Mouse (Mus musculus): ENCODE measurements around the gene Camsap3. TPM values are rescaled to one million over a fixed set of nuclear protein-coding genes. Genes with fewer than 3 reads are reported as not detected.

Gene Camsap3
- polyA plus RNA-seq (2011; ENCODE audit: insufficient read depth, insufficient read length, low replicate concordance, missing spikeins): 1.1 and 4.1 TPM in 2 replicates

- peak within 1 kb of the TSS; percentile 21; the same call in 1 of the 2 replicates for H3K27ac ChIP-seq (ENCODE audit: control insufficient read depth, insufficient read depth, low read depth, low read length, poor library complexity)
- peak within 1 kb of the TSS; percentile 21 for H3K4me3 ChIP-seq (replicated peaks; ENCODE audit: control insufficient read depth, low read depth, low read length)
- no peak for TF ChIP-seq CTCF (IDR thresholded peaks at IDR 0.05; ENCODE audit: control insufficient read depth, insufficient read depth, low read length)
- no peak for TF ChIP-seq POLR2A (IDR thresholded peaks at IDR 0.05; ENCODE audit: borderline replicate concordance, control insufficient read depth, low read depth, low read length)
- no peaks in the 10 kb centered on the region; the same call in 1 of the 2 replicates for H3K4me1 ChIP-seq (ENCODE audit: control insufficient read depth, insufficient read depth, low read length)
- 2% methylated on average over 7 of the region's 7 CpGs for WGBS
Observed at GRCm38 (mm10) chr8:3586993-3587390, at the start of gene Camsap3. TSS of gene Camsap3 (plus strand) at chr8:3587293.

- Histone ChIP-seq H3K4me3 (replicated peaks; ENCODE audit: control insufficient read depth, low read depth, low read length) (no peak overlapping the region), H3K27ac (ENCODE audit: control insufficient read depth, insufficient read depth, low read depth, low read length, poor library complexity) (no peak overlapping the region), H3K4me1 (ENCODE audit: control insufficient read depth, insufficient read depth, low read length) (no peaks in the 10 kb centered on the region)
- WGBS: 96% methylated on average over 26 of the region's 26 CpGs
- TF ChIP-seq POLR2A (IDR thresholded peaks at IDR 0.05; ENCODE audit: borderline replicate concordance, control insufficient read depth, low read depth, low read length) (no peak), CTCF (IDR thresholded peaks at IDR 0.05; ENCODE audit: control insufficient read depth, insufficient read depth, low read length) (no peak)
Observed at GRCm38 (mm10) chr8:3537666-3538065, 49.4 kb upstream of the Camsap3 start.

GRCm38 (mm10) chr8:3539146-3539545, 47.9 kb upstream of the Camsap3 start:
- Histone ChIP-seq H3K4me3 (replicated peaks; ENCODE audit: control insufficient read depth, low read depth, low read length) (no peak overlapping the region), H3K4me1 (ENCODE audit: control insufficient read depth, insufficient read depth, low read length) (no peaks in the 10 kb centered on the region), H3K27ac (ENCODE audit: control insufficient read depth, insufficient read depth, low read depth, low read length, poor library complexity) (no peak overlapping the region)
- no peak for TF ChIP-seq POLR2A (IDR thresholded peaks at IDR 0.05; ENCODE audit: borderline replicate concordance, control insufficient read depth, low read depth, low read length)
- no peak for TF ChIP-seq CTCF (IDR thresholded peaks at IDR 0.05; ENCODE audit: control insufficient read depth, insufficient read depth, low read length)
- 85% methylated on average over 7 of the region's 7 CpGs for WGBS

GRCm38 (mm10) chr8:3540076-3540475, 47.0 kb upstream of the Camsap3 start:
- 90% methylated on average over 4 of the region's 4 CpGs for WGBS
- H3K4me1 ChIP-seq (ENCODE audit: control insufficient read depth, insufficient read depth, low read length): no peaks in the 10 kb centered on the region
- H3K27ac ChIP-seq (ENCODE audit: control insufficient read depth, insufficient read depth, low read depth, low read length, poor library complexity): no peak overlapping the region
- no peak overlapping the region for H3K4me3 ChIP-seq (replicated peaks; ENCODE audit: control insufficient read depth, low read depth, low read length)
- no peak for TF ChIP-seq POLR2A (IDR thresholded peaks at IDR 0.05; ENCODE audit: borderline replicate concordance, control insufficient read depth, low read depth, low read length)
- TF ChIP-seq CTCF (IDR thresholded peaks at IDR 0.05; ENCODE audit: control insufficient read depth, insufficient read depth, low read length): no peak

GRCm38 (mm10) chr8:3546511-3546910, 40.6 kb upstream of the Camsap3 start:
- no peaks in the 10 kb centered on the region for H3K4me1 ChIP-seq (ENCODE audit: control insufficient read depth, insufficient read depth, low read length)
- H3K27ac ChIP-seq (ENCODE audit: control insufficient read depth, insufficient read depth, low read depth, low read length, poor library complexity): no peak overlapping the region
- 90% methylated on average over 2 of the region's 2 CpGs for WGBS
- no peak overlapping the region for H3K4me3 ChIP-seq (replicated peaks; ENCODE audit: control insufficient read depth, low read depth, low read length)
- no peak for TF ChIP-seq CTCF (IDR thresholded peaks at IDR 0.05; ENCODE audit: control insufficient read depth, insufficient read depth, low read length)
- TF ChIP-seq POLR2A (IDR thresholded peaks at IDR 0.05; ENCODE audit: borderline replicate concordance, control insufficient read depth, low read depth, low read length): no peak

GRCm38 (mm10) chr8:3552240-3552639, 34.9 kb upstream of the Camsap3 start:
- WGBS: 98% methylated on average over 1 of the region's 1 CpGs
- H3K27ac ChIP-seq (ENCODE audit: control insufficient read depth, insufficient read depth, low read depth, low read length, poor library complexity): no peak overlapping the region
- H3K4me3 ChIP-seq (replicated peaks; ENCODE audit: control insufficient read depth, low read depth, low read length): no peak overlapping the region
- TF ChIP-seq POLR2A (IDR thresholded peaks at IDR 0.05; ENCODE audit: borderline replicate concordance, control insufficient read depth, low read depth, low read length) (no peak), CTCF (IDR thresholded peaks at IDR 0.05; ENCODE audit: control insufficient read depth, insufficient read depth, low read length) (no peak)
- H3K4me1 ChIP-seq (ENCODE audit: control insufficient read depth, insufficient read depth, low read length): no peaks in the 10 kb centered on the region; the same call in 1 of the 2 replicates

GRCm38 (mm10) chr8:3556114-3556513, 31.0 kb upstream of the Camsap3 start:
- H3K4me3 ChIP-seq (replicated peaks; ENCODE audit: control insufficient read depth, low read depth, low read length): no peak overlapping the region
- 63% methylated on average over 4 of the region's 4 CpGs for WGBS
- no peak for TF ChIP-seq CTCF (IDR thresholded peaks at IDR 0.05; ENCODE audit: control insufficient read depth, insufficient read depth, low read length)
- TF ChIP-seq POLR2A (IDR thresholded peaks at IDR 0.05; ENCODE audit: borderline replicate concordance, control insufficient read depth, low read depth, low read length): no peak
- H3K4me1 ChIP-seq (ENCODE audit: control insufficient read depth, insufficient read depth, low read length): no peaks in the 10 kb centered on the region; the same call in 1 of the 2 replicates
- no peak overlapping the region for H3K27ac ChIP-seq (ENCODE audit: control insufficient read depth, insufficient read depth, low read depth, low read length, poor library complexity)

- 52% methylated on average over 12 of the region's 12 CpGs for WGBS
Observed at GRCm38 (mm10) chr8:3567641-3568371, 19.3 kb upstream of the Camsap3 start, which contains the start of gene C330021F23Rik. TSS of gene C330021F23Rik (plus strand) at chr8:3567990.

More at GRCm38 (mm10) chr8:3567641-3568371, 19.3 kb upstream of the Camsap3 start, which contains the start of gene C330021F23Rik:
- Histone ChIP-seq H3K27ac (ENCODE audit: control insufficient read depth, insufficient read depth, low read depth, low read length, poor library complexity) (no peak within 1 kb of the TSS), H3K4me1 (ENCODE audit: control insufficient read depth, insufficient read depth, low read length) (no peaks in the 10 kb centered on the region), H3K4me3 (replicated peaks; ENCODE audit: control insufficient read depth, low read depth, low read length) (no peak within 1 kb of the TSS)
- TF ChIP-seq POLR2A (IDR thresholded peaks at IDR 0.05; ENCODE audit: borderline replicate concordance, control insufficient read depth, low read depth, low read length): no peak
- TF ChIP-seq CTCF (IDR thresholded peaks at IDR 0.05; ENCODE audit: control insufficient read depth, insufficient read depth, low read length): no peak
